Mouse (Mus musculus) CH12.LX (cell line): ENCODE measurements at regions not wholly inside any gene's neighbourhood (a gene's known extent, or its start where the extent isn't known, plus 50 kb on each side); places are given as distances from the start of the nearest gene placed in this dataset.

Experiments used
- DNase-seq: peaks from one replicate; pipeline ENCODE4 v3.0.0-alpha.2; 2013; ENCODE audit errors: extremely low read depth
- H3K27ac ChIP-seq: 2 replicates; pipeline ENCODE4 v1.5.1; 2012; ENCODE audit warnings: low read depth, mild to moderate bottlenecking, control low read depth, moderate library complexity; ENCODE audit not compliant: insufficient read depth
- H3K27me3 ChIP-seq: replicated peaks from 2 replicates; pipeline ENCODE3; 2012; ENCODE audit warnings: inconsistent platforms
- H3K36me3 ChIP-seq, 2 experiments: replicated peaks in 1 of 2; 2 replicates each; pipeline versions ENCODE3 to v1.6.1; 2012; ENCODE audit warnings: inconsistent platforms in 1 of 2, low read length in 1 of 2, mild to moderate bottlenecking in 1 of 2, mixed read lengths in 1 of 2, moderate library complexity in 1 of 2; ENCODE audit not compliant: control insufficient read depth in 1 of 2, insufficient read depth in 1 of 2
- H3K4me1 ChIP-seq, 2 experiments: 2 replicates each; pipeline ENCODE4 v1.6.1; 2012; ENCODE audit warnings: inconsistent platforms in 1 of 2, moderate library complexity in 1 of 2; ENCODE audit not compliant: insufficient read depth in 2 of 2, control insufficient read depth in 1 of 2
- H3K4me2 ChIP-seq: 2 replicates; pipeline ENCODE4 v1.6.1; 2012; ENCODE audit warnings: low read depth, mild to moderate bottlenecking, control low read depth; ENCODE audit not compliant: poor library complexity, insufficient read depth, severe bottlenecking
- H3K4me3 ChIP-seq, 3 experiments: fragments of 150-350 bp in 1 of 3; sonication (generic) in 1 of 3; replicated peaks in 1 of 3; 2 replicates each; pipeline versions ENCODE3 to v1.5.1; 2011 to 2012; ENCODE audit warnings: low read depth in 2 of 3, low read length in 2 of 3, mild to moderate bottlenecking in 2 of 3, moderate library complexity in 2 of 3, control low read depth in 1 of 3, improper control_type of control experiment in 1 of 3, inconsistent platforms in 1 of 3, mixed read lengths in 1 of 3; ENCODE audit not compliant: poor library complexity in 1 of 3
- H3K79me2 ChIP-seq: replicated peaks from 2 replicates; pipeline ENCODE4 v1.6.1; 2012; ENCODE audit warnings: mild to moderate bottlenecking, moderate library complexity; ENCODE audit not compliant: control insufficient read depth, poor library complexity, insufficient read depth, severe bottlenecking; ENCODE audit errors: extremely low read depth
- H3K9ac ChIP-seq: 2 replicates; pipeline ENCODE4 v1.6.1; 2012; ENCODE audit warnings: low read depth, mild to moderate bottlenecking, control low read depth, moderate library complexity; ENCODE audit not compliant: insufficient read depth
- H3K9me3 ChIP-seq: replicated peaks from 2 replicates; pipeline ENCODE3; 2012; ENCODE audit warnings: low read length, inconsistent platforms, mixed read lengths
- BHLHE40 ChIP-seq: IDR thresholded peaks from 2 replicates; pipeline ENCODE4 v1.6.1; 2011; ENCODE audit warnings: mild to moderate bottlenecking, low read depth, low read length, improper control_type of control experiment
- CHD1 ChIP-seq: IDR thresholded peaks from 2 replicates; pipeline ENCODE4 v1.6.1; 2012; ENCODE audit warnings: low read depth, low read length, improper control_type of control experiment, inconsistent platforms
- CHD2 ChIP-seq: IDR thresholded peaks from 2 replicates; pipeline ENCODE4 v1.6.1; 2011; ENCODE audit warnings: low read length, improper control_type of control experiment
- E2F4 ChIP-seq: IDR thresholded peaks from 2 replicates; pipeline ENCODE4 v1.6.1; 2011; ENCODE audit warnings: low read depth, low read length, improper control_type of control experiment; ENCODE audit not compliant: insufficient replicate concordance
- ELF1 ChIP-seq: IDR thresholded peaks from 2 replicates; pipeline ENCODE4 v1.6.1; 2014; ENCODE audit warnings: low read depth, mild to moderate bottlenecking, inconsistent platforms, low read length, improper control_type of control experiment
- EP300 ChIP-seq: IDR thresholded peaks from 2 replicates; pipeline ENCODE4 v1.6.1; 2011; ENCODE audit warnings: low read length, improper control_type of control experiment
- ETS1 ChIP-seq: conservative IDR thresholded peaks from 2 replicates; pipeline ENCODE4 v1.6.1; 2012; ENCODE audit warnings: low read depth, mild to moderate bottlenecking, inconsistent platforms, low read length, improper control_type of control experiment, moderate library complexity
- GABPA ChIP-seq: IDR thresholded peaks from 2 replicates; pipeline ENCODE4 v1.6.1; 2012; ENCODE audit warnings: low read depth, low read length, improper control_type of control experiment, inconsistent platforms; ENCODE audit not compliant: insufficient replicate concordance
- HCFC1 ChIP-seq: IDR thresholded peaks from 2 replicates; pipeline ENCODE4 v1.6.1; 2012; ENCODE audit warnings: low read depth, mild to moderate bottlenecking, inconsistent platforms, low read length, improper control_type of control experiment
- JUN ChIP-seq: IDR thresholded peaks from 2 replicates; pipeline ENCODE4 v1.6.1; 2011; ENCODE audit warnings: low read depth, mild to moderate bottlenecking, low read length, improper control_type of control experiment, moderate library complexity; ENCODE audit not compliant: insufficient read depth
- KAT2A ChIP-seq: IDR thresholded peaks from 2 replicates; pipeline ENCODE4 v1.6.1; 2012; ENCODE audit warnings: low read length, improper control_type of control experiment, inconsistent platforms; ENCODE audit not compliant: insufficient replicate concordance
- MAX ChIP-seq: IDR thresholded peaks from 2 replicates; pipeline ENCODE4 v1.6.1; 2011; ENCODE audit warnings: low read length, improper control_type of control experiment
- MAZ ChIP-seq: IDR thresholded peaks from 2 replicates; pipeline ENCODE4 v1.6.1; 2012; ENCODE audit warnings: low read depth, mild to moderate bottlenecking, inconsistent platforms, low read length, improper control_type of control experiment, moderate library complexity
- MEF2A ChIP-seq: IDR thresholded peaks from 2 replicates; pipeline ENCODE4 v1.6.1; 2014; ENCODE audit warnings: low read depth, mild to moderate bottlenecking, inconsistent platforms, low read length, improper control_type of control experiment, borderline replicate concordance
- MXI1 ChIP-seq: IDR thresholded peaks from 2 replicates; pipeline ENCODE4 v1.6.1; 2011; ENCODE audit warnings: mild to moderate bottlenecking, low read depth, low read length, improper control_type of control experiment
- MYC ChIP-seq: IDR thresholded peaks from 2 replicates; pipeline ENCODE4 v1.6.1; 2011; ENCODE audit warnings: low read depth, mild to moderate bottlenecking, improper control_type of control experiment, low read length
- NELFE ChIP-seq: IDR thresholded peaks from 2 replicates; pipeline ENCODE4 v1.6.1; 2011; ENCODE audit warnings: low read depth, low read length, improper control_type of control experiment
- NRF1 ChIP-seq: IDR thresholded peaks from 2 replicates; pipeline ENCODE4 v1.6.1; 2014; ENCODE audit warnings: low read depth, mild to moderate bottlenecking, inconsistent platforms, low read length, improper control_type of control experiment, moderate library complexity
- SIN3A ChIP-seq: IDR thresholded peaks from 2 replicates; pipeline ENCODE4 v1.6.1; 2012; ENCODE audit warnings: low read length, improper control_type of control experiment, inconsistent platforms
- SMC3 ChIP-seq: IDR thresholded peaks from 2 replicates; pipeline ENCODE4 v1.6.1; 2011; ENCODE audit warnings: low read depth, low read length, improper control_type of control experiment
- TCF12 ChIP-seq: IDR thresholded peaks from 2 replicates; pipeline ENCODE4 v1.6.1; 2014; ENCODE audit warnings: low read depth, mild to moderate bottlenecking, inconsistent platforms, low read length, improper control_type of control experiment
- UBTF ChIP-seq: IDR thresholded peaks from 2 replicates; pipeline ENCODE4 v1.6.1; 2012; ENCODE audit warnings: low read depth, mild to moderate bottlenecking, inconsistent platforms, low read length, improper control_type of control experiment, moderate library complexity
- USF1 ChIP-seq: IDR thresholded peaks from 2 replicates; pipeline ENCODE4 v1.6.1; 2014; ENCODE audit warnings: low read depth, mild to moderate bottlenecking, inconsistent platforms, low read length, improper control_type of control experiment
- USF2 ChIP-seq: conservative IDR thresholded peaks from 2 replicates; pipeline ENCODE4 v1.6.1; 2011; ENCODE audit warnings: low read depth, low read length, improper control_type of control experiment
- ZC3H11A ChIP-seq: IDR thresholded peaks from 2 replicates; pipeline ENCODE4 v1.6.1; 2012; ENCODE audit warnings: low read depth, mild to moderate bottlenecking, inconsistent platforms, low read length, improper control_type of control experiment
- ZMIZ1 ChIP-seq: IDR thresholded peaks from 2 replicates; pipeline ENCODE4 v1.6.1; 2012; ENCODE audit warnings: low read depth, mild to moderate bottlenecking, inconsistent platforms, low read length, improper control_type of control experiment
- ZNF384 ChIP-seq: IDR thresholded peaks from 2 replicates; pipeline ENCODE4 v1.6.1; 2012; ENCODE audit warnings: low read depth, low read length, improper control_type of control experiment, inconsistent platforms
- dilution Hi-C: fragments of 300-500 bp; cut with MboI; formaldehyde crosslinking; loops from 2 replicates; pipeline ENCODE4 v1.14.3; 2020; ENCODE audit warnings: low sequenced_read_pairs; ENCODE audit not compliant: extremely low pct_unique_long_range_greater_than_20kb, extremely low pct_ligation_motif_present
- in situ Hi-C: fragments of 300-500 bp; cut with MboI; formaldehyde crosslinking; loops from 3 replicates; pipeline ENCODE4 v1.14.3; 2019; ENCODE audit warnings: low sequenced_read_pairs, low pct_ligation_motif_present, low pct_unique_long_range_greater_than_20kb, mixed read lengths

DNA sequence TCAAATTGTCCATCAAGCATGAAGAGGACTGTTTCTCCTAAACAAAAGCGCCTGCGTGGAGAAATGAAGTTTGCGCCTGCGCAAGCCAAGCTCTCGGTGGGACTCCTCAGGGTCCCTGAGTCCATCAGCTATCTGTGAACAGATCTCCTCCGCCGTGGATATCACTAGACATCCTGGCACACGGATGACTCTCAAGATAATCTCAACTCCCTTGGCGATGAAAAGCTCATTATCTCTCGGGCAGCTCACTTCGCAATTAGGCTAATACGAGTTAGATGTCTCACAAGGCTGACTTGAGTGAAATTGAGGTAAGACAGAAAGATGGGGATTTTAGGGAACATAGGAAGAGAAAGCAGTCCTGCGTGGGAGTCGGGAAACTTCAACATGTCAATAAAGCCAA is 202.1 kb upstream of the Jmjd1c start:
- no peak overlapping the region for H3K4me2 ChIP-seq
- H3K9ac ChIP-seq: no peak overlapping the region
- no peak overlapping the region for H3K27ac ChIP-seq
- H3K27me3 ChIP-seq: no peaks in the 10 kb centered on the region
- TF ChIP-seq UBTF: no peak
- TF ChIP-seq BHLHE40: no peak
- TF ChIP-seq KAT2A: no peak
- TF ChIP-seq MYC: no peak
- TF ChIP-seq MEF2A: no peak
- TF ChIP-seq SMC3: no peak
- TF ChIP-seq USF1: no peak
- TF ChIP-seq NELFE: no peak
- TF ChIP-seq ZC3H11A: no peak
- no peak for TF ChIP-seq GABPA
- no peak for TF ChIP-seq NRF1
- TF ChIP-seq HCFC1: no peak
- TF ChIP-seq ELF1: no peak
- TF ChIP-seq USF2: no peak
- TF ChIP-seq CHD2: no peak
- no peak for TF ChIP-seq TCF12
- TF ChIP-seq ZMIZ1: no peak
- no peak for TF ChIP-seq CHD1
- dilution Hi-C loops: no loop called here
- H3K79me2 ChIP-seq: no peaks in the 10 kb centered on the region
- H3K9me3 ChIP-seq: peaks cover 4% of the 10 kb centered on the region
- H3K4me3 ChIP-seq: no peak overlapping the region
- in situ Hi-C loops: no loop called here
- peaks cover 0 to 4% of the 10 kb centered on the region in 2 experiments; a peak in 2 of 4 replicates for H3K4me1 ChIP-seq
- DNase-seq: no peak
- H3K36me3 ChIP-seq: no peaks in the 10 kb centered on the region

DNA sequence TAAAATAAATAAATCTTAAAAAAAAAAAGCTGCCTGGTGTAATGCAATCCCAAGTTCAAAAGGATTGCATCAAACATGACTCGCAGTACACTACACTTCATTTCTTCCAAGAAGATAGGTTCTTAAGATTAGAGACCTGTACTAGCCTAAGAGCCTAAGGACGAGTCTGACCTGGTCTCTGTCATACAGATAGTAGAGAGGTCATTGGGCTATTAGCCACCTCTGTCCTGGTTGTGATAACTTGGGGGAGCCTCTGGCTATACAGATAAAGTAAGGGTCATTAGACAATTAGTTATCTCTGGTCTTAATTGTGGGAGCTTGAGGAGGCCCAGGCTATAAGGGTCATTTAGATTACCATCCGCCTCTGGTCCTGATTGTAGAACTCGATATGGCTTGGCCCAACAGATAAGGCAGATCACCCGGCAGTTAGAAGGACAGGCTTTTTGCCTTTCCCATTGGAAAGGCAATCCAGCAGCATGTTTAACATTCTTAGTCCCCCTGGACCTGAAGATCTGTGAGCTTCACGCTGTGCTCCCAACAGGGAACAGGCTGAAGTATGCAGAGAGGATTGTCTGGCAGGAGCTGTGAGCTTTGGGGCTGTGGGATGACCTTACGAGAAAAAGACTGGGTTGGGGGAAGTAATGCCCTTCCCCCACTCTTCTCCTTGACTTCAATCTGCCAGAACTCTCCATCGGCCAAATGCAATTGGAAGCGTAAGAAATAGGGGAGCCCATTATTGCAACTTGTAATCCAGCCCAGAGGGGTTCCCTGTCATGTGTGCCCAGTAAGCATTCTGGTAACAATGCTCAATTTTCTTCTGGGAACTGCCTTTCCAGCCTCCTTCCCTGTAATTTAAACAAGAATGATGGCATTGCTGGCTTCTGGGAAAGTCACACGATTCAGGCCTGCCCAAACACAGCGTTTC is 199.0 kb upstream of the Jmjd1c start:
- peaks cover 7 to 17% of the 10 kb centered on the region in 2 experiments for H3K4me1 ChIP-seq
- H3K79me2 ChIP-seq: no peaks in the 10 kb centered on the region
- in situ Hi-C loops (no loop called here), dilution Hi-C loops (no loop called here)
- no peak overlapping the region for H3K4me2 ChIP-seq
- no peak overlapping the region for H3K4me3 ChIP-seq
- no peak for TF ChIP-seq MAZ
- TF ChIP-seq ETS1: no peak
- no peak for TF ChIP-seq SIN3A
- TF ChIP-seq EP300: no peak
- TF ChIP-seq BHLHE40: no peak
- TF ChIP-seq ZC3H11A: no peak
- no peak for TF ChIP-seq MAX
- TF ChIP-seq ZNF384: no peak
- no peak for TF ChIP-seq JUN
- no peak for TF ChIP-seq GABPA
- TF ChIP-seq MXI1: no peak
- no peak for TF ChIP-seq NRF1
- TF ChIP-seq HCFC1: no peak
- TF ChIP-seq E2F4: no peak
- no peaks in the 10 kb centered on the region for H3K36me3 ChIP-seq
- no peaks in the 10 kb centered on the region for H3K9me3 ChIP-seq
- H3K27ac ChIP-seq: no peak overlapping the region
- H3K9ac ChIP-seq: no peak overlapping the region
- DNase-seq: no peak
- H3K27me3 ChIP-seq: no peaks in the 10 kb centered on the region
